Mouse (Mus musculus) hematopoietic multipotent progenitor cell, adult 10-12 weeks (in vitro differentiated cells): ENCODE results near the gene Olfr374. TPM values are rescaled to one million over a fixed set of nuclear protein-coding genes. Genes with fewer than 3 reads are reported as not detected.

Experiments
- polyA plus RNA-seq: library from polyadenylated mRNA; stranded (reverse); fragments of >175 nt; gene quantifications from 2 replicates; pipeline ENCODE4 v1.2.3, GENCODE M21; 2012; ENCODE audit warnings: low replicate concordance

The Olfr374 gene
- 0.03 TPM in 1 of 2 replicates, not detected in the other for polyA plus RNA-seq

GRCm38 (mm10) chr8:72106740-72107139, at the start of gene Olfr374:
Gene Olfr374, plus strand, starts transcription at chr8:72107040.

GRCm38 (mm10) chr8:72082877-72083276, 24.0 kb upstream of the Olfr374 start, which contains the start of gene Olfr373:
Gene Olfr373, plus strand, starts transcription at chr8:72083177.

GRCm38 (mm10) chr8:72134756-72135445, 28.1 kb downstream of the Olfr374 start, which contains the start of gene Tpm4:
Gene Tpm4, plus strand, starts transcription at chr8:72134975.

GRCm38 (mm10) chr8:72160707-72161697, 54.2 kb downstream of the Olfr374 start, which contains the start of gene Rab8a:
Gene Rab8a, plus strand, starts transcription at chr8:72161200.

Other genes with a start within 250 kb of the Olfr374 start
- 0.77 and 2.1 TPM in 2 replicates for gene Zfp709, start 225.0 kb upstream of the Olfr374 start, polyA plus RNA-seq
- gene Zfp882, start 198.4 kb upstream of the Olfr374 start, polyA plus RNA-seq: 0.92 and 1.9 TPM in 2 replicates
- gene Zfp617, start 198.4 kb upstream of the Olfr374 start, polyA plus RNA-seq: 0.99 and 4.0 TPM in 2 replicates
- 0.74 and 5.6 TPM in 2 replicates for gene Zfp961, start 156.0 kb upstream of the Olfr374 start, polyA plus RNA-seq
- gene Cyp4f18, start 97.4 kb upstream of the Olfr374 start, polyA plus RNA-seq: 92.5 and 349 TPM in 2 replicates
- gene Olfr372, start 65.8 kb upstream of the Olfr374 start, polyA plus RNA-seq: 0.03 and 0.21 TPM in 2 replicates
- gene Olfr373, start 23.9 kb upstream of the Olfr374 start, polyA plus RNA-seq: 0.02 TPM in 1 of 2 replicates, not detected in the other
- gene Tpm4, start 27.9 kb downstream of the Olfr374 start, polyA plus RNA-seq: 99.2 and 159 TPM in 2 replicates
- gene Rab8a, start 54.2 kb downstream of the Olfr374 start, polyA plus RNA-seq: 40.5 and 70.4 TPM in 2 replicates
- 17.8 and 47.2 TPM in 2 replicates for gene Hsh2d, start 82.6 kb downstream of the Olfr374 start, polyA plus RNA-seq
- gene Cib3, start 105.8 kb downstream of the Olfr374 start, polyA plus RNA-seq: 0.17 TPM in 1 of 2 replicates, not detected in the other
- gene Gm11034, start 106.6 kb downstream of the Olfr374 start, polyA plus RNA-seq: not detected in 2 replicates
- gene Fam32a, start 112.7 kb downstream of the Olfr374 start, polyA plus RNA-seq: 65.6 and 77.9 TPM in 2 replicates
- gene Ap1m1, start 133.0 kb downstream of the Olfr374 start, polyA plus RNA-seq: 236 and 295 TPM in 2 replicates
- gene Gm10282, start 198.2 kb downstream of the Olfr374 start, polyA plus RNA-seq: 27.7 and 49.2 TPM in 2 replicates
- 711 and 2,389 TPM in 2 replicates for gene Klf2, start 212.0 kb downstream of the Olfr374 start, polyA plus RNA-seq